Mouse (Mus musculus) heart, postnatal 14 days (tissue): ENCODE measurements around the gene Tulp3. TPM values are rescaled to one million over a fixed set of nuclear protein-coding genes. Genes with fewer than 3 reads are reported as not detected.

Experiments
- total RNA-seq, 2 experiments: library from RNA; stranded (reverse); gene quantifications; 2 replicates each; pipeline ENCODE4 v1.2.3; 2021

Gene Tulp3
- total RNA-seq, 2 experiments from 2014 or later = 8.0 to 8.3 TPM

Other genes with a start within 250 kb of the Tulp3 start
- gene Tspan9, start 212.3 kb downstream of the Tulp3 start, total RNA-seq = 100 to 1,000 TPM; 105 to 126 TPM
- gene Tead4, start 55.0 kb downstream of the Tulp3 start, total RNA-seq = 1 to 10 TPM; 4.6 to 5.0 TPM
- gene Rhno1, start 7.1 kb upstream of the Tulp3 start, total RNA-seq = 10 to 100 TPM; 10.3 to 12.9 TPM
- 1 to 10 TPM; 4.1 to 6.3 TPM for gene Foxm1, start 7.1 kb upstream of the Tulp3 start, total RNA-seq
- gene Tex52, start 19.6 kb upstream of the Tulp3 start, total RNA-seq = not detected
- not detected for gene Gm44596, start 19.7 kb upstream of the Tulp3 start, total RNA-seq
- 1 to 10 TPM; 2.5 to 3.5 TPM for gene Nrip2, start 43.4 kb upstream of the Tulp3 start, total RNA-seq
- gene Itfg2, start 69.1 kb upstream of the Tulp3 start, total RNA-seq = 10 to 100 TPM; 22.3 to 23.2 TPM
- gene Fkbp4, start 82.8 kb upstream of the Tulp3 start, total RNA-seq = 100 to 1,000 TPM; 259 to 278 TPM
- gene Pzp, start 170.9 kb upstream of the Tulp3 start, total RNA-seq = 1 to 10 TPM in 1 of 2 experiments, under 1 TPM in 1; 1.00 to 1.1 TPM
- gene A2ml1, start 225.8 kb upstream of the Tulp3 start, total RNA-seq = not detected